In the genomic region with DNA sequence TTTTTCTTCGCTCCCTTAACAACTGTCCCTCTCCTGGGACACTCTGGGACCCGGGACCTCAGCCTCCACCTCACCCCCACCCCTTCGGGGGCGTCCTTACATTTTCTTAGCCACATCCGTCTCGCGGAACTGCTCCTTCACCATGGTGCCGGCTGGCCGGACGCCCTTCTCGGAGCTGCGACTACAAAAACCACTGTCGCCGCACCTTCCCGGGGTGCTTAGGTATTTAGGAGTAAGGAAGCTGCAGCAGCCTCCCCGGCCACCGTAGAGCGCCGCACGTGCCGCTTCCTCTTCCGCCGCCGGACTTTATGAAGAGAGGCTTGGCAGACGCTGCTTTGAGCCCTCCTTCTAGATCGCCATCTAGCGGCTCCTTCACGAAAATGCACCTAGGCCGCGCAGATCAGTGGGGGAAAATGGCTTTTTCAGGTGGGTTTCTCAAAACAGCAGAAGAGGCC, we compare ENCODE assay signal across 8 mouse cellular contexts. TPM values are rescaled to one million over a fixed set of nuclear protein-coding genes. Genes with fewer than 3 reads are reported as not detected.
DNase-seq lines count a peak whose midpoint lies in the region; ATAC-seq and TF ChIP-seq lines count a peak whose summit lies in the region.

Polr3a (minus strand) TSS at position 286 of the 455 bp plus-strand sequence.
Rps24 (plus strand) TSS at position 353 of the 455 bp plus-strand sequence.

- peak within 1 kb of the TSS; percentile 65 for H3K4me3 ChIP-seq in hindbrain, postnatal 0 days (ENCODE audit: low read length)
- peak within 1 kb of the TSS; percentile 85 for H3K4me3 ChIP-seq in left cerebral cortex, adult 2 months

- H3K4me1 ChIP-seq in hindbrain, postnatal 0 days (ENCODE audit: insufficient read depth, low read length) = peaks cover 9% of the 10 kb centered on the region

- peak; percentile 68 for ATAC-seq in hindbrain, postnatal 0 days
- peak; percentile 89 for ATAC-seq in megakaryocyte, adult 5-6 weeks (ENCODE audit: poor library complexity, severe bottlenecking)

- TF ChIP-seq CTCF in hindbrain, postnatal 0 days (IDR thresholded peaks at IDR 0.05; ENCODE audit: low read depth) = peak; percentile 94
- peak; percentile 94 for TF ChIP-seq CTCF in left cerebral cortex, adult 2 months (IDR thresholded peaks at IDR 0.05)

- WGBS in hindbrain, postnatal 0 days = under 1% methylated on average over 30 of the region's 30 CpGs

- peak; percentile 87 for DNase-seq in WW6 (ENCODE audit: low read depth, low spot score)
- DNase-seq in cerebellum, postnatal 4 days (ENCODE audit: low spot score in 2 of 2) = peak; percentile 79 to 89
- peak; percentile 89 for DNase-seq in gastrocnemius, adult 18-20 months (ENCODE audit: low spot score)
- DNase-seq in hindbrain, postnatal 0 days (ENCODE audit: low spot score) = peak; percentile 96
- peak; percentile 91 to 92 for DNase-seq in left cerebral cortex, adult 2 months (ENCODE audit: extremely low spot score in 1 of 2, low spot score in 2 of 2)
- DNase-seq in right cerebral cortex, adult 2 months (ENCODE audit: low spot score in 2 of 2) = peak; percentile 92 to 95
- peak; percentile 90 for DNase-seq in urinary bladder, postnatal 14 days (ENCODE audit: low spot score)

- intact Hi-C loops in left cerebral cortex, adult 2 months (cut with DNase I) = no loop called here

- no peaks in the 10 kb centered on the region for H3K9me3 ChIP-seq in hindbrain, postnatal 0 days (ENCODE audit: low read length)

- peak within 1 kb of the TSS; percentile 89 for H3K4me2 ChIP-seq in hindbrain, postnatal 0 days (ENCODE audit: low read depth, low read length)

- H3K9ac ChIP-seq in hindbrain, postnatal 0 days (replicated peaks; ENCODE audit: low read length) = peak within 1 kb of the TSS; percentile 70

- H3K36me3 ChIP-seq in hindbrain, postnatal 0 days (ENCODE audit: insufficient read depth, low read length) = peaks cover 22% of the 10 kb centered on the region

- peak within 1 kb of the TSS; percentile 49; the same call in 1 of the 2 replicates for H3K27ac ChIP-seq in hindbrain, postnatal 0 days
- peak within 1 kb of the TSS; percentile 68 for H3K27ac ChIP-seq in left cerebral cortex, adult 2 months

- H3K27me3 ChIP-seq in hindbrain, postnatal 0 days (ENCODE audit: insufficient read depth, low read length) = no peaks in the 10 kb centered on the region

RNA-seq across cellular contexts. Expression of gene Polr3a, which starts in this region (rescaled TPM):
- total RNA-seq in gastrocnemius, adult 18-20 months (2021) = 1 to 10 TPM; 6.2 to 8.2 TPM
- total RNA-seq in hindbrain, postnatal 0 days (2014; rRNA removed) = 16.1 and 22.4 TPM in 2 replicates
- 14.0 and 16.0 TPM in 2 replicates for polyA plus RNA-seq in hindbrain, postnatal 0 days (2015; fragmentation: Nextera tagmentation; extraction: Ambion mirVana)
- 10 to 100 TPM; 39.0 to 40.9 TPM for total RNA-seq in left cerebral cortex, adult 2 months (2021)
- total RNA-seq in megakaryocyte, adult 5-6 weeks (2015) = 10.9 and 14.0 TPM in 2 replicates
- 9.0 and 9.8 TPM in 2 replicates for total RNA-seq in megakaryocyte, adult 5-6 weeks (2017)

RNA-seq across cellular contexts. Expression of gene Rps24, which starts in this region (rescaled TPM):
- total RNA-seq in gastrocnemius, adult 18-20 months (2021) = 100 to 1,000 TPM; 767 to 782 TPM
- total RNA-seq in hindbrain, postnatal 0 days (2014; rRNA removed) = 1,072 and 1,073 TPM in 2 replicates
- polyA plus RNA-seq in hindbrain, postnatal 0 days (2015; fragmentation: Nextera tagmentation; extraction: Ambion mirVana) = 826 and 833 TPM in 2 replicates
- 100 to 1,000 TPM; 662 to 734 TPM for total RNA-seq in left cerebral cortex, adult 2 months (2021)
- 3,261 and 3,399 TPM in 2 replicates for total RNA-seq in megakaryocyte, adult 5-6 weeks (2015)
- 3,458 and 3,471 TPM in 2 replicates for total RNA-seq in megakaryocyte, adult 5-6 weeks (2017)

Comparison
In these comparisons a context has a peak if more than half of its experiments do, and no peak if none do; other contexts are left out.
1. Peak in every context shown above with its lines: DNase-seq, ATAC-seq, H3K4me3 ChIP-seq and H3K27ac ChIP-seq.